Mouse (Mus musculus) retina, postnatal 7 days (tissue): ENCODE measurements at regions not wholly inside any gene's neighbourhood (a gene's known extent, or its start where the extent isn't known, plus 50 kb on each side); places are given as distances from the start of the nearest gene placed in this dataset.

Experiments used
- DNase-seq: peaks from one replicate; pipeline ENCODE4 v3.0.0-alpha.2; 2012; ENCODE audit warnings: low read depth, low spot score

DNA sequence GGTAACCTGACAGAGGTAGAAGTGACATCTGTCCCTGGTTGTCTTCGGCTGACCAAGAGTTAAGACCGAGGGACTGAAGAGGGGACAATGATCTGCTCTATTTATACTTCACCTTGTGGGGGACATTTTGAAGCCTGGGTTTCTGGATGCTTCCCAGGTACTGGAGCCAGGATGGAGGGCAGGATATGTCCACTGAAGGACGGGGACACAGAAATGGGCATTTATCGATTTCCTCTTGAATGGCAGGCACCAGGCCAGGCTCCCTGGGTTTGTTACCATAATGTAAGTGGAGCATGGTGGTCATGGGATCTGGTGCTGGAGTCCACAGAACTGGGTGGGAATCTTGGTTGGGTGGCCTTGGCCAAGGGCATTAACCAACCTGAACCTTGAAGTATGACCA is 108.0 kb upstream of the Sdk2 start:
- no peak for DNase-seq

DNA sequence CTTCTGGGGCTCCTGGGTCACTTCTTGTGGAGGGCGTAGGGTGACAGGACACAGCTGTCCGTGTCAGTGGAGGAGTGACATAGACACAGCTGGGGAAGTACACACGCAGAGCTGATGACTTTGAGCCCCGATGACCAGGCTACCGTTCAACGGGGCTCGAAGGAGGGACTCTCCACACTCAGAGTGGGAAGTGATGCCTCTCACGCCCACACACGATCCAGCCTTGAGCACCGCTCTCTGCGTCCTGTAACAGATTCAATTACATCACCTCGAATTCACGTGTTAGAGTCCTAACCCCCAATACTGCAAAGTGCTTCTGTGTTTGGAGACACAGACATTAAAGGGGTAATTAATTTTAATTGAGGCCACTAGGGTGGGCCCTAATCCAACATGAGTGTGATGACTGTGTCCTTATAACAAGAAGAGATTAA is 101.4 kb upstream of the Sdk2 start:
- no peak for DNase-seq

GRCm38 (mm10) chr11:114165656-114166362 is 99.0 kb upstream of the Sdk2 start:
- no peak for DNase-seq

DNA sequence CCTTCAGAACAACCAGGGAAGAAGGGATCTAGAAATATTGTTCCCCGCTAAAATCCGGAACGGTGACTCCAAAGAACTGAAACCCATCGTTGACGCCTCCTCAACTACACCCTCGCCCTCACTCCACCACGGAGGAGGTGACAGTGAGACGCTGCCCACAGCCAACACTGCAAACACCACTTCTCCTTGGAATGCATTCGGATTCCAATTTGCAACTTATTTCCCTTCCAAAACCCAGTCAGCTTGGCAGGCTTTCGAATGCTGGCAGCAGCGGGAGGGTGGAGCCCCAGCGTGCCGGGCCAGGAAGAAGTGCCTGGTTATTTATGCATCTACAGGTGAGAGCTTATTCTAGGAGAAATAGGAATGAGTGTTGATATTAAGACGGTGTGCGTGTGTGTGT is 85.9 kb upstream of the Sdk2 start:
- DNase-seq = no peak

GRCm38 (mm10) chr11:114146334-114146733 is 79.5 kb upstream of the Sdk2 start:
- no peak for DNase-seq

- no peak for DNase-seq
These were observed 62.4 kb upstream of the Sdk2 start for GRCm38 (mm10) chr11:114129270-114129669.

- DNase-seq = no peak
These were observed 62.0 kb upstream of the Sdk2 start for GRCm38 (mm10) chr11:114128841-114129240.

- no peak for DNase-seq
These were observed 60.6 kb upstream of the Sdk2 start for GRCm38 (mm10) chr11:114127426-114127825.

- DNase-seq = no peak
These were observed 55.3 kb upstream of the Sdk2 start for GRCm38 (mm10) chr11:114122175-114122574.

DNA sequence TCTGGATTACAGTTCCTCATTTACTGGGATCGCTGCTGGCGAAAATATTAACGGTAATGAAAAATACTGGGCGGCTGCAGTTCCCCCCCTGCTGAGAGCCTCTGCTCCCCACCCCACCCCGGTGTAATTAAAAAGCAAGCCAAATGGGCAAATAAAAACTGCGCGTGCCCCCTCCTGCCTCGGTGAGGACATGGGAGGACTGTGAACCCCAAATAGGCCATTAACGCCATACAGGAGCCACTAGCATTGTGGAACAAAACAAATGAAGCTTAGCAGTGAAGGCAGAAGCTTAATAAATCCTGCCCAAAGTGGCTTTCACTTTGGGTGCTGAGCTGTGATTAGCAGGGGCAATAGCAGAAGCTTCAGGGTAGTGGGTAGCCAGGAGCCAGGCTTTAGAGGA is 52.3 kb upstream of the Sdk2 start:
- DNase-seq = no peak
